Mouse (Mus musculus): ENCODE measurements at regions not wholly inside any gene's neighbourhood (a gene's known extent, or its start where the extent isn't known, plus 50 kb on each side); places are given as distances from the start of the nearest gene placed in this dataset.

- no peak for DNase-seq (ENCODE audit: extremely low spot score)
Observed at GRCm38 (mm10) chr4:81970472-81970871, 527.9 kb upstream of the Mpdz start.

- no peak for DNase-seq (ENCODE audit: extremely low spot score)
Observed at GRCm38 (mm10) chr4:81969621-81970115, 527.1 kb upstream of the Mpdz start.

- DNase-seq (ENCODE audit: extremely low spot score) = no peak
Observed at GRCm38 (mm10) chr4:81966054-81966623, 523.5 kb upstream of the Mpdz start.

GRCm38 (mm10) chr4:81963112-81963511 lies 520.5 kb upstream of the Mpdz start:
- no peak for DNase-seq (ENCODE audit: extremely low spot score)

- no peak for DNase-seq (ENCODE audit: extremely low spot score)
Observed at GRCm38 (mm10) chr4:81962586-81962985, 520.0 kb upstream of the Mpdz start.

GRCm38 (mm10) chr4:81960552-81961534 lies 518.2 kb upstream of the Mpdz start:
- DNase-seq (ENCODE audit: extremely low spot score) = no peak

GRCm38 (mm10) chr4:81956926-81957694 lies 514.5 kb upstream of the Mpdz start:
- DNase-seq (ENCODE audit: extremely low spot score) = peak; percentile 17

- DNase-seq (ENCODE audit: extremely low spot score) = no peak
Observed at GRCm38 (mm10) chr4:81953023-81953422, 510.4 kb upstream of the Mpdz start.

GRCm38 (mm10) chr4:81937384-81937783 lies 494.8 kb upstream of the Mpdz start:
- DNase-seq (ENCODE audit: extremely low spot score) = no peak

- no peak for DNase-seq (ENCODE audit: extremely low spot score)
Observed at GRCm38 (mm10) chr4:81930956-81931355, 488.3 kb upstream of the Mpdz start.

GRCm38 (mm10) chr4:81928581-81929244 lies 486.1 kb upstream of the Mpdz start:
- DNase-seq (ENCODE audit: extremely low spot score) = no peak

GRCm38 (mm10) chr4:81927176-81927714 lies 484.6 kb upstream of the Mpdz start:
- DNase-seq (ENCODE audit: extremely low spot score) = no peak

- no peak for DNase-seq (ENCODE audit: extremely low spot score)
Observed at GRCm38 (mm10) chr4:81926662-81927141, 484.1 kb upstream of the Mpdz start.

GRCm38 (mm10) chr4:81925611-81926010 lies 483.0 kb upstream of the Mpdz start:
- no peak for DNase-seq (ENCODE audit: extremely low spot score)

- DNase-seq (ENCODE audit: extremely low spot score) = no peak
Observed at GRCm38 (mm10) chr4:81924120-81924519, 481.5 kb upstream of the Mpdz start.

- no peak for DNase-seq (ENCODE audit: extremely low spot score)
Observed at GRCm38 (mm10) chr4:81922876-81923275, 480.3 kb upstream of the Mpdz start.

- DNase-seq (ENCODE audit: extremely low spot score) = no peak
Observed at GRCm38 (mm10) chr4:81914971-81915370, 472.4 kb upstream of the Mpdz start.

- DNase-seq (ENCODE audit: extremely low spot score) = no peak
Observed at GRCm38 (mm10) chr4:81913296-81913695, 470.7 kb upstream of the Mpdz start.

GRCm38 (mm10) chr4:81912653-81913052 lies 470.0 kb upstream of the Mpdz start:
- DNase-seq (ENCODE audit: extremely low spot score) = no peak

- DNase-seq (ENCODE audit: extremely low spot score) = no peak
Observed at GRCm38 (mm10) chr4:81899961-81900540, 457.4 kb upstream of the Mpdz start.

GRCm38 (mm10) chr4:81898661-81899060 lies 456.0 kb upstream of the Mpdz start:
- no peak for DNase-seq (ENCODE audit: extremely low spot score)
